Mouse (Mus musculus) hematopoietic stem cell, adult 5-6 weeks (primary cell): ENCODE data around the gene Nmnat2. TPM values are rescaled to one million over a fixed set of nuclear protein-coding genes. Genes with fewer than 3 reads are reported as not detected.

ENCODE experiments used
- ATAC-seq, 2 experiments: fragments of 125-278 bp in 1 of 2; replicated peaks in 1 of 2; 2 replicates each; pipeline ENCODE4 v1.8.0; 2016 to 2017; ENCODE audit warnings: inconsistent platforms in 2 of 2, mild to moderate bottlenecking in 2 of 2, moderate number of reproducible peaks in 2 of 2, low read depth in 1 of 2, moderate TSS enrichment in 1 of 2; ENCODE audit not compliant: low FRiP score in 2 of 2, poor library complexity in 2 of 2, severe bottlenecking in 2 of 2, insufficient read depth in 1 of 2, low TSS enrichment in 1 of 2
- total RNA-seq: library from RNA; stranded (forward); fragments of 172-1452, 232-1000 nt; gene quantifications from 2 replicates; pipeline ENCODE4 v1.2.3, GENCODE M21; 2017

Nmnat2 gene
- total RNA-seq, 1 experiment from 2014 or later, result not detected

DNA sequence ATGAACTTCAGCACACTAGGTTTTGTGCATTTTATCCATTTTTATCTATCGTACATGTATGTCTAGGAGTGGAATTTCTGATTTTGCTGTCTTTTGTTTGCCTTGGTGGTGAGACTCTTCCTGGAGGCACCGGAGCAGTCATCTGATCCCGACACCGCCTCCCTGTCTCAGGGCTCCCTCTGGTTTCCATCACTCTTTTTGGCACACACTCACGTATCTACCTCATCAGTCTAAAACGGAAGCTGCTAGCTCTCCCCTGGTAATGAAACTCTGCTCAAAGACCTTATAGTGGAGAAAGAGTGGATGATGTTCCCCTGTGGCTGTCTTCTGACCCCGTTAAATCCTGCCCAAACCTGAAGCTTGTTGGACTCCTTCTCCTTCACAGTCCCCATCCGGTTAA lies 200.6 kb downstream of the Nmnat2 start:
- ATAC-seq, result no peak

DNA sequence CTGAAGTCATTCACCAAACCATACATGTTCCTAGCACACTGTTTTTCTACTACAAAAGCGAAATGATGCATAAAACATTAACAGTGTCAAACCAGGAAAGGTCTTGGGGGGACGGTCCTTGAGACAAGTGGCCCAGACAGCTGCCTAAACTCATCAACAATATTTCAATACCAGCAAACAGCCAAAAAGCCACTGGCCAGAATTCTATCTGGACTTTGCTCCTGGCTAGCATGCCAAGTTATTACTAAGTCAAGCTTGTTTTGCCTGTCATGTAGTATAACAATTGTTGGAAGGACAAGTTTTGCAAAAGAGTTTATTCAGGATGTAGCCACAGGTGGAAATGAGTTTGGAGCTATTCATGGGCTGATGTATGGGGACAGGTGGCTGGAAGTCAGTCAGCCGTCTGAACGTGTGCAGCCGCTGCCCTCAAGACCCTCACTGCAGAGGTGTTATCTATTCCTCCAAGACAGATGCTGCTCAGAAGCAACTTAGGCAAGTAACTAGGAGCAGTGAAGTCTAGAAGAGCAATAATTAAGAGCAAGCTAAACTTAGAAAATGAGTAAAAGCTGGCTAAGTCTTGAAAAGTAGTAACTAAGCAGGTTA lies 202.3 kb downstream of the Nmnat2 start:
- ATAC-seq, result no peak

DNA sequence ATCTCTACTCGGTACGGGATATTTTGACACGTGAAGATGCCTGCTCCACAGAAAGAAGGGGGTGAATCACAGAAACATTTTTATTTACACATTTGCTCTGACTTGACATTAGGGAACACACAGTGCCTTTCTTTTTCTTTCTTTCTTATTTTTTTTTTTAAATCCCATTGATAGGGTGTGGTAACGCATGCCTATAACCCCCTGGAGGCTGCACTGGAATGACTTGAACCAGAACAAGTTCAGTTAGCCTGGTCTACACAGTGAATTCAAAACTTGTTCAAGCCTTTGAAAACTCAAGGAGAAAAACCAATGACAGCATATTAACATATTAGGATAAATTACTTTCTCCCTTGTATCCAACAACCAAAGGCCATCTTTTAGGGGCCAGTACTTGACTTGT lies 204.3 kb downstream of the Nmnat2 start:
- ATAC-seq, result no peak

DNA sequence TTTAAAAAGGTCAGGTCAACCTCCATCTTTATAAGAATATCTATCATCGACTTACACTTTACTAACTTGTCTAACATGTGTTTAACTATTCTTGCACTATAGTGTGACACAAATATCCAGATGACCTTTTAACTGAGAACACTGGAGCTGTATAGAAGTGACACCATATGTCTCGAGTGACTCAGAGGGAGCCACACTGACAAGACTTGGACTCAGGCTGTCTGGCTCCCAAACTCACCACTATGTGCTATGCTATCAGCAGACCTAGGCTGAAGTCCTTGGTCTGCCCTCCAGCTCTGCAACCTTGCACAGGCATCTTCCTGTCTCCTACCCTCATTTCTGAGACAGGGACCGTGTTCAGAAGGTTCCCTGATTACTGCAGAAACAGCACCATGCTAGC lies 209.0 kb downstream of the Nmnat2 start:
- ATAC-seq, result no peak

- no peak for ATAC-seq
Measured at GRCm38 (mm10) chr1:153168293-153168692, 213.5 kb downstream of the Nmnat2 start.

Other genes starting within 250 kb of the Nmnat2 start
- gene Apobec4, start 204.4 kb upstream of the Nmnat2 start, total RNA-seq, result not detected in 2 replicates
- gene Rgl1, start 188.6 kb upstream of the Nmnat2 start, total RNA-seq, result 14.3 and 17.0 TPM in 2 replicates
- 129 and 144 TPM in 2 replicates for gene Arpc5, start 188.5 kb upstream of the Nmnat2 start, total RNA-seq
- gene Ncf2, start 154.8 kb upstream of the Nmnat2 start, total RNA-seq, result 104 and 105 TPM in 2 replicates
- gene Smg7, start 52.3 kb upstream of the Nmnat2 start, total RNA-seq, result 40.1 and 42.6 TPM in 2 replicates
- gene Lamc2, start 231.5 kb downstream of the Nmnat2 start, total RNA-seq, result not detected in 2 replicates